Mouse (Mus musculus) heart, adult 2 months (tissue): ENCODE measurements around the gene Ppp1r2. TPM values are rescaled to one million over a fixed set of nuclear protein-coding genes. Genes with fewer than 3 reads are reported as not detected.
A peak's percentile ranks its signal among the peaks of the same experiment; 100 is the strongest.

Source experiments
- DNase-seq, 2 experiments: peaks; one replicate each; pipeline ENCODE4 v3.0.0; 2021
- H3K27ac ChIP-seq: fragments of 200-600 bp; 2 replicates; pipeline ENCODE4 v1.8.1; 2022
- H3K27me3 ChIP-seq: fragments of 200-500 bp; 2 replicates; pipeline ENCODE4 v1.6.1; 2012; ENCODE audit warnings: mild to moderate bottlenecking, low read length, inconsistent platforms, mixed read lengths; ENCODE audit not compliant: control insufficient read depth, insufficient read depth
- H3K36me3 ChIP-seq: fragments of 200-500 bp; 2 replicates; pipeline ENCODE4 v1.6.1; 2012; ENCODE audit warnings: low read length, inconsistent platforms; ENCODE audit not compliant: control insufficient read depth, insufficient read depth
- H3K4me1 ChIP-seq: fragments of 200-500 bp; 2 replicates; pipeline ENCODE4 v1.6.1; 2011; ENCODE audit warnings: low read length; ENCODE audit not compliant: control insufficient read depth, insufficient read depth
- H3K4me3 ChIP-seq: fragments of 200-600 bp; 2 replicates; pipeline ENCODE4 v1.8.1; 2022
- H3K79me2 ChIP-seq: fragments of 200-500 bp; replicated peaks from 2 replicates; pipeline ENCODE4 v1.6.1; 2012; ENCODE audit warnings: mild to moderate bottlenecking, inconsistent platforms, low read length, moderate library complexity, mixed read lengths; ENCODE audit not compliant: control insufficient read depth, insufficient read depth
- H3K9ac ChIP-seq: fragments of 200-500 bp; 2 replicates; pipeline ENCODE4 v1.6.1; 2012; ENCODE audit warnings: low read depth, mild to moderate bottlenecking, control low read depth, inconsistent platforms, low read length, mixed read lengths
- CTCF ChIP-seq: fragments of 200-600 bp; IDR thresholded peaks from 2 replicates; pipeline ENCODE4 v1.8.1; 2022; ENCODE audit warnings: antibody characterized with exemption, mild to moderate bottlenecking, moderate library complexity
- EP300 ChIP-seq: fragments of 200-500 bp; IDR thresholded peaks from 2 replicates; pipeline ENCODE4 v1.6.1; 2011; ENCODE audit warnings: low read depth, low read length, control low read depth; ENCODE audit not compliant: insufficient read depth
- POLR2A ChIP-seq: fragments of 200-500 bp; IDR thresholded peaks from 2 replicates; pipeline ENCODE4 v1.6.1; 2011; ENCODE audit warnings: mild to moderate bottlenecking, low read depth, low read length, control low read depth; ENCODE audit not compliant: insufficient read depth
- WGBS: fragments of 180-500 bp; shearing (Covaris S2); methylation state at CpG from one replicate; pipeline ENCODE4 v1.1.7; 2018; 5-methylcytosine and 5-hydroxymethylcytosine counted together
- intact Hi-C: fragments of 180-260 bp; cut with DNase I; formaldehyde crosslinking; loops from one replicate; pipeline ENCODE4 v1.15.1; 2025
- polyA plus RNA-seq: library from polyadenylated mRNA; depleted of rRNA; stranded (reverse); fragments of >200 nt; gene quantifications from 2 replicates; pipeline ENCODE4 v1.2.3, GENCODE M21; 2012
- total RNA-seq, 2 experiments: library from RNA; stranded (reverse); gene quantifications; 2 replicates each; pipeline ENCODE4 v1.2.3; 2021

The Ppp1r2 gene
- total and polyA plus RNA-seq, 3 experiments: 33.1 to 88.3 (median 77.3) TPM

- Histone ChIP-seq H3K79me2 (no peaks in the 10 kb centered on the region), H3K27ac (no peak overlapping the region), H3K27me3 (no peaks in the 10 kb centered on the region), H3K36me3 (peaks cover 6% of the 10 kb centered on the region; the same call in 1 of the 2 replicates), H3K4me1 (peaks cover 13% of the 10 kb centered on the region), H3K4me3 (no peak overlapping the region), H3K9ac (no peak overlapping the region)
- DNase-seq: no peak
- TF ChIP-seq EP300: no peak
- no peak for TF ChIP-seq CTCF
- no peak for TF ChIP-seq POLR2A
- intact Hi-C loops: no loop called here
- 92% methylated on average over 11 of the region's 11 CpGs for WGBS
Observed at GRCm38 (mm10) chr16:31286801-31287488, 11.9 kb upstream of the Ppp1r2 start.

GRCm38 (mm10) chr16:31281981-31282380 is 6.9 kb upstream of the Ppp1r2 start:
- H3K9ac ChIP-seq: no peak overlapping the region
- H3K27ac ChIP-seq: peak overlapping the region; percentile 6; the same call in 1 of the 2 replicates
- 37% methylated on average over 2 of the region's 2 CpGs for WGBS
- no peak overlapping the region for H3K4me3 ChIP-seq
- TF ChIP-seq POLR2A (no peak), EP300 (no peak), CTCF (no peak)
- peaks cover 5% of the 10 kb centered on the region; the same call in 1 of the 2 replicates for H3K36me3 ChIP-seq
- DNase-seq: peak; percentile 65 to 68
- intact Hi-C loops: no loop called here
- H3K79me2 ChIP-seq: no peaks in the 10 kb centered on the region
- peaks cover 19% of the 10 kb centered on the region for H3K4me1 ChIP-seq
- H3K27me3 ChIP-seq: no peaks in the 10 kb centered on the region

- H3K27ac ChIP-seq: no peak overlapping the region
- no peaks in the 10 kb centered on the region for H3K27me3 ChIP-seq
- intact Hi-C loops: no loop called here
- H3K4me1 ChIP-seq: peaks cover 24% of the 10 kb centered on the region
- H3K9ac ChIP-seq: no peak overlapping the region
- H3K4me3 ChIP-seq: no peak overlapping the region
- DNase-seq: no peak
- TF ChIP-seq EP300 (no peak), POLR2A (no peak), CTCF (no peak)
- 95% methylated on average over 4 of the region's 4 CpGs for WGBS
- no peaks in the 10 kb centered on the region for H3K79me2 ChIP-seq
- peaks cover 5% of the 10 kb centered on the region; the same call in 1 of the 2 replicates for H3K36me3 ChIP-seq
Observed at GRCm38 (mm10) chr16:31280176-31280575, 5.1 kb upstream of the Ppp1r2 start.

- Histone ChIP-seq H3K27ac (peak overlapping the region; percentile 79), H3K4me1 (peaks cover 24% of the 10 kb centered on the region), H3K79me2 (no peaks in the 10 kb centered on the region), H3K4me3 (no peak overlapping the region), H3K36me3 (peaks cover 5% of the 10 kb centered on the region), H3K9ac (no peak overlapping the region), H3K27me3 (no peaks in the 10 kb centered on the region)
- TF ChIP-seq CTCF: no peak
- TF ChIP-seq EP300: no peak
- TF ChIP-seq POLR2A: no peak
- WGBS: 61% methylated on average over 6 of the region's 6 CpGs
- intact Hi-C loops: loop anchor here (1.0 to 10.0 kb wide), 3 partner anchors 25 to 724 kb away; partner anchors contain the start of gene Tmem44
- peak in 1 of 2 experiments; percentile 14 for DNase-seq
Observed at GRCm38 (mm10) chr16:31278581-31278980, 3.5 kb upstream of the Ppp1r2 start.

- H3K27ac ChIP-seq: peak overlapping the region; percentile 79
- 0 out of 2 replicates have a peak, but pooled peaks have one; percentile 18 for TF ChIP-seq POLR2A
- TF ChIP-seq EP300: peak; percentile 84; the same call in 1 of the 2 replicates
- no peak for TF ChIP-seq CTCF
Observed at GRCm38 (mm10) chr16:31278081-31278480, 3.0 kb upstream of the Ppp1r2 start.

GRCm38 (mm10) chr16:31276962-31277361 is 1.9 kb upstream of the Ppp1r2 start:
- no peak overlapping the region; the same call in 1 of the 2 replicates for H3K4me3 ChIP-seq
- H3K4me1 ChIP-seq: peaks cover 22% of the 10 kb centered on the region
- peak overlapping the region; percentile 95 for H3K27ac ChIP-seq
- no peaks in the 10 kb centered on the region for H3K27me3 ChIP-seq
- WGBS: 38% methylated on average over 7 of the region's 7 CpGs
- H3K36me3 ChIP-seq: peaks cover 14% of the 10 kb centered on the region
- DNase-seq: no peak
- H3K79me2 ChIP-seq: peaks cover 4% of the 10 kb centered on the region; the same call in 1 of the 2 replicates
- H3K9ac ChIP-seq: no peak overlapping the region
- intact Hi-C loops: loop anchor here (1.0 to 10.0 kb wide), 2 partner anchors 13 to 722 kb away; partner anchors contain the start of gene Tmem44
- no peak for TF ChIP-seq EP300
- no peak for TF ChIP-seq POLR2A
- no peak for TF ChIP-seq CTCF

More at GRCm38 (mm10) chr16:31278081-31278480, 3.0 kb upstream of the Ppp1r2 start:
- peaks cover 24% of the 10 kb centered on the region for H3K4me1 ChIP-seq
- H3K4me3 ChIP-seq: no peak overlapping the region
- peak; percentile 46 to 63 for DNase-seq
- no peaks in the 10 kb centered on the region for H3K27me3 ChIP-seq
- 42% methylated on average over 2 of the region's 2 CpGs for WGBS
- peaks cover 10% of the 10 kb centered on the region for H3K36me3 ChIP-seq
- H3K9ac ChIP-seq: no peak overlapping the region
- intact Hi-C loops: loop anchor here (1.0 to 10.0 kb wide), 3 partner anchors 25 to 723 kb away; partner anchors contain the start of gene Tmem44
- H3K79me2 ChIP-seq: no peaks in the 10 kb centered on the region
